Mouse (Mus musculus) gastrocnemius, adult 18-20 months (tissue): Measurements from ENCODE around the gene Top2a. TPM values are rescaled to one million over a fixed set of nuclear protein-coding genes. Genes with fewer than 3 reads are reported as not detected.

Source experiments
- DNase-seq: peaks from one replicate; pipeline ENCODE4 v3.0.0; 2021; ENCODE audit warnings: low spot score
- total RNA-seq, 2 experiments: library from RNA; stranded (reverse); gene quantifications; 2 replicates each; pipeline ENCODE4 v1.2.3; 2021

The Top2a gene
- total RNA-seq, 2 experiments from 2014 or later = 0.09 to 0.21 TPM

DNA sequence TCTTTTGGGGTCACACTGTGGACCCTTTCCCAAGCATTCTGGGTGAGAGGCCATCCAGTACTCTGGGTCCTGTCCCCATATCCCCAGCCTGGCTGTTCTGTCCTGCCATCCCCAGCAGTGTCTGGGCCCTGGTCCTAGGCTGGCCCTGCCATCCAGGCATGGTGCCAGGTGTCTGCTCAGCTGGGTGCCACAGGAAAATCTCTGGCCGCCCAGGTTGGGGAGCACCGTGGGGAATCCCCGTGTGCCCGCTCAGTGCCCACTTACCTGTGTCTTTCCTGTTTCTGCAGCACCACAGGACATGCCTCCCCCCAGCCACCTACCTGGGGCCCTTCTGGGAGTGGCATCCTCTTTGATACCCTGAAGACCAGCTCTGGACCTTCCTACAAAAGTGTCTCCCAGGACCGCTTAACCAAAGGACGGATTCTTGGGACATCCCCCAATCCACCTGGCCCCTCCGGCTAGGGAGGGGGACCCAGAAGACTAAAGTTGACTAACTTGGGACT, 74.0 kb downstream of the Top2a start:
- DNase-seq = no peak

GRCm38 (mm10) chr11:98949242-98949957, 74.6 kb downstream of the Top2a start:
- no peak for DNase-seq

DNA sequence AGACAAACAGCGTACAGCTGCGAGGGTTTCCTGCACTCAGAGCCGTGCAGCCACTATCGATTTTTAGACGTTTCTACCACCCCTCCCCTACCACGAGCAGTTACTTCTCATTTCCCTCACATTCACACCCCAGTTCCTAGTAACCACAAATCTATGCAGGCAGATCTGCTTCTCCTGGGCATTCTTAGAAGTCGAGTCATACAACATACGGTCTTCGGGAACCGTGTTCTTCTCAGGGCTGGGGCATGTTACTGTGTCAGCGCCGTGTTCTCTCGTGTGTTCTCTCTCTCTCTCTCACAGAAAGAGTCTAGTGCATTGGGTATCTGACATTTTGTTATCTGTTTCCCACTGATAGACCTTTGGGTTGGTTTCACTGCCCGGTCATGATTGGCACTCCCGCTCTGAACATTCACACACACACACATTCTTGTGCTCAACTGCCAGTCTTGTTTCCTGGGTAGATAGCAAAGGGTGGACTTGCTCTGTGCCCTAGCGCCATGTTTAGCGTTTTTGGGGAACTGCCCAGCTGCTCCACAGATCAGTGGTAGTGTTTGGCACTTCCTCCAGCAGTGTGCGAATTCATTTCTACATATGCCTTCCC, 75.9 kb downstream of the Top2a start:
- no peak for DNase-seq

DNA sequence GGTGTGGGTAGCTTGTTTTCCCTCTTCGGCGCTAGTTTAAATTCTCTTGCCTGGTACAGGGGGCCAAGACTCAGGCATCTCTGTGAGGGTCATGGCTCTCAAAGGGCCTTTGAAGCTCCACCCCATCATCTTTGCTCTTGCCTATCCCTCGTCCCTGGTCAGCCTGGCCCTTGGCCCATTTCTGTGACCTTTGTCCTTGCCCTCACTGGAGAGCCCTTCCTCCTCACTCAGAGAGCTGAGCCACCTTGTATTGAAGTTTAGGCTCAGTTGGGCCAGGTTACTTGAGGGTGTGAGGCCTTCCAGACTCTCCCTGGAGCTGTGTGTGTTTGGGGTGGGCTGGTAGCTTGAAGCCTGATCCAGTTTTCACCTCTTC, 78.4 kb downstream of the Top2a start:
- no peak for DNase-seq

GRCm38 (mm10) chr11:98944897-98945604, 78.9 kb downstream of the Top2a start:
- no peak for DNase-seq

- no peak for DNase-seq
Observed at GRCm38 (mm10) chr11:98943741-98944461, 80.1 kb downstream of the Top2a start.

Other genes starting within 250 kb of the Top2a start
- gene Nr1d1, start 248.9 kb downstream of the Top2a start, total RNA-seq = 100 to 1,000 TPM in 1 of 2 experiments, 10 to 100 TPM in 1; 74.0 to 126 TPM
- 10 to 100 TPM; 50.5 to 56.4 TPM for gene Msl1, start 228.7 kb downstream of the Top2a start, total RNA-seq
- 10 to 100 TPM; 14.0 to 15.6 TPM for gene Casc3, start 219.3 kb downstream of the Top2a start, total RNA-seq
- under 1 TPM; 0.09 to 0.14 TPM for gene Rapgefl1, start 187.4 kb downstream of the Top2a start, total RNA-seq
- gene Wipf2, start 160.6 kb downstream of the Top2a start, total RNA-seq = 1 to 10 TPM; 5.5 to 5.7 TPM
- gene Cdc6, start 116.4 kb downstream of the Top2a start, total RNA-seq = under 1 TPM; 0.09 to 0.26 TPM
- 10 to 100 TPM; 12.9 to 13.2 TPM for gene Rara, start 96.4 kb downstream of the Top2a start, total RNA-seq
- gene Gjd3, start 41.2 kb downstream of the Top2a start, total RNA-seq = not detected
- gene Igfbp4, start 17.1 kb upstream of the Top2a start, total RNA-seq = 10 to 100 TPM; 30.0 to 48.5 TPM
- under 1 TPM in 1 of 2 experiments, not detected in 1; 0.07 TPM for gene Tns4, start 65.1 kb upstream of the Top2a start, total RNA-seq
- not detected for gene Ccr7, start 130.9 kb upstream of the Top2a start, total RNA-seq
- 10 to 100 TPM; 28.0 to 33.2 TPM for gene Smarce1, start 206.8 kb upstream of the Top2a start, total RNA-seq
- gene Krt222, start 219.9 kb upstream of the Top2a start, total RNA-seq = 1 to 10 TPM; 2.4 TPM